Mouse (Mus musculus): ENCODE data around the gene Pde4b.
"Not testable (repeated sequence)": the region's sequence is repeated elsewhere in the genome, so short reads cannot be mapped to it uniquely, and the experiment has no call there.

Pde4b gene

GRCm38 (mm10) chr4:102087091-102087565 is at the start of gene Pde4b:
Gene Pde4b (plus strand): TSS chr4:102087543.
- no peak for DNase-seq (ENCODE audit: low spot score)

- DNase-seq (ENCODE audit: low spot score) = no peak
Measured at GRCm38 (mm10) chr4:102040190-102040589, 47.2 kb upstream of the Pde4b start.

GRCm38 (mm10) chr4:102045183-102046140 is 41.9 kb upstream of the Pde4b start:
- no peak for DNase-seq (ENCODE audit: low spot score)

- DNase-seq (ENCODE audit: low spot score) = not testable (repeated sequence)
Measured at GRCm38 (mm10) chr4:102049368-102049767, 38.0 kb upstream of the Pde4b start.

- DNase-seq (ENCODE audit: low spot score) = no peak
Measured at GRCm38 (mm10) chr4:102061322-102061721, 26.0 kb upstream of the Pde4b start.

- no peak for DNase-seq (ENCODE audit: low spot score)
Measured at GRCm38 (mm10) chr4:102069314-102069713, 18.0 kb upstream of the Pde4b start.

GRCm38 (mm10) chr4:102086336-102086735 is 1.0 kb upstream of the Pde4b start:
- no peak for DNase-seq (ENCODE audit: low spot score)

- DNase-seq (ENCODE audit: low spot score) = no peak
Measured at GRCm38 (mm10) chr4:102087566-102088234, 357 bp downstream of the Pde4b start.

- DNase-seq (ENCODE audit: low spot score) = no peak
Measured at GRCm38 (mm10) chr4:102088235-102088867, 1.0 kb downstream of the Pde4b start.

- DNase-seq (ENCODE audit: low spot score) = no peak
Measured at GRCm38 (mm10) chr4:102095851-102096250, 8.5 kb downstream of the Pde4b start.

- DNase-seq (ENCODE audit: low spot score) = no peak
Measured at GRCm38 (mm10) chr4:102102241-102102640, 14.9 kb downstream of the Pde4b start.

GRCm38 (mm10) chr4:102104534-102105014 is 17.2 kb downstream of the Pde4b start:
- no peak for DNase-seq (ENCODE audit: low spot score)

GRCm38 (mm10) chr4:102106771-102107170 is 19.4 kb downstream of the Pde4b start:
- DNase-seq (ENCODE audit: low spot score) = no peak

- DNase-seq (ENCODE audit: low spot score) = no peak
Measured at GRCm38 (mm10) chr4:102119454-102119853, 32.1 kb downstream of the Pde4b start.

GRCm38 (mm10) chr4:102136366-102136849 is 49.1 kb downstream of the Pde4b start:
- DNase-seq (ENCODE audit: low spot score) = no peak

- no peak for DNase-seq (ENCODE audit: low spot score)
Measured at GRCm38 (mm10) chr4:102138346-102138745, 51.0 kb downstream of the Pde4b start.

GRCm38 (mm10) chr4:102141241-102141640 is 53.9 kb downstream of the Pde4b start:
- DNase-seq (ENCODE audit: low spot score) = no peak

GRCm38 (mm10) chr4:102148766-102149165 is 61.4 kb downstream of the Pde4b start:
- no peak for DNase-seq (ENCODE audit: low spot score)

GRCm38 (mm10) chr4:102159178-102159577 is 71.8 kb downstream of the Pde4b start:
- DNase-seq (ENCODE audit: low spot score) = no peak

- DNase-seq (ENCODE audit: low spot score) = no peak
Measured at GRCm38 (mm10) chr4:102171636-102172035, 84.3 kb downstream of the Pde4b start.

GRCm38 (mm10) chr4:102172711-102173213 is 85.4 kb downstream of the Pde4b start:
- DNase-seq (ENCODE audit: low spot score) = no peak

GRCm38 (mm10) chr4:102175985-102176384 is 88.6 kb downstream of the Pde4b start:
- DNase-seq (ENCODE audit: low spot score) = no peak

Measured in T-cell, adult 2 months (primary cell).